Mouse (Mus musculus) forebrain, embryonic 13.5 days (tissue): Measurements from ENCODE around the gene Vwa8. TPM values are rescaled to one million over a fixed set of nuclear protein-coding genes. Genes with fewer than 3 reads are reported as not detected.
A peak's percentile ranks its signal among the peaks of the same experiment; 100 is the strongest.
"Not testable (repeated sequence)": the region's sequence is repeated elsewhere in the genome, so short reads cannot be mapped to it uniquely, and the experiment has no call there.

Experiments used
- ATAC-seq: fragments of 200-750 bp; cut with Nextera tagmentation; 2 replicates; pipeline ENCODE4 v1.8.0; 2017
- H3K27ac ChIP-seq: fragments of 300-500 bp; sonication (generic); 2 replicates; pipeline ENCODE4 v1.5.1; 2015; ENCODE audit warnings: inconsistent platforms, mild to moderate bottlenecking, moderate library complexity
- H3K27me3 ChIP-seq: fragments of 300-500 bp; sonication (generic); 2 replicates; pipeline ENCODE4 v1.6.1; 2015; ENCODE audit warnings: mild to moderate bottlenecking, inconsistent platforms
- H3K36me3 ChIP-seq: fragments of 300-500 bp; sonication (generic); 2 replicates; pipeline ENCODE4 v1.6.1; 2015; ENCODE audit warnings: mild to moderate bottlenecking, inconsistent platforms; ENCODE audit not compliant: poor library complexity, severe bottlenecking
- H3K4me1 ChIP-seq: fragments of 300-500 bp; sonication (generic); 2 replicates; pipeline ENCODE4 v1.6.1; 2015; ENCODE audit warnings: inconsistent platforms
- H3K4me2 ChIP-seq: fragments of 300-500 bp; sonication (generic); 2 replicates; pipeline ENCODE4 v1.6.1; 2015; ENCODE audit warnings: inconsistent platforms, mild to moderate bottlenecking, moderate library complexity
- H3K4me3 ChIP-seq: fragments of 300-500 bp; sonication (generic); 2 replicates; pipeline ENCODE4 v1.5.1; 2015; ENCODE audit warnings: mild to moderate bottlenecking, inconsistent platforms
- H3K9ac ChIP-seq: fragments of 300-500 bp; sonication (generic); 2 replicates; pipeline ENCODE4 v1.6.1; 2015; ENCODE audit warnings: mild to moderate bottlenecking, inconsistent platforms
- H3K9me3 ChIP-seq: fragments of 300-500 bp; sonication (generic); replicated peaks from 2 replicates; pipeline ENCODE4 v1.6.1; 2016; ENCODE audit warnings: inconsistent platforms
- whole genome bisulfite sequencing: fragments of 180-500 bp; shearing (Covaris S2); methylation state at CpG from one replicate; pipeline ENCODE4 v1.1.7; 2015; 5-methylcytosine and 5-hydroxymethylcytosine counted together
- polyA plus RNA-seq: library from polyadenylated mRNA; unstranded; fragments of >200 nt; fragmentation: Nextera tagmentation; extraction: Ambion mirVana; gene quantifications from 2 replicates; pipeline ENCODE4 v1.2.1, GENCODE M21; 2015

Gene Vwa8
- polyA plus RNA-seq, 1 experiment from 2014 or later: 5.2 TPM

DNA sequence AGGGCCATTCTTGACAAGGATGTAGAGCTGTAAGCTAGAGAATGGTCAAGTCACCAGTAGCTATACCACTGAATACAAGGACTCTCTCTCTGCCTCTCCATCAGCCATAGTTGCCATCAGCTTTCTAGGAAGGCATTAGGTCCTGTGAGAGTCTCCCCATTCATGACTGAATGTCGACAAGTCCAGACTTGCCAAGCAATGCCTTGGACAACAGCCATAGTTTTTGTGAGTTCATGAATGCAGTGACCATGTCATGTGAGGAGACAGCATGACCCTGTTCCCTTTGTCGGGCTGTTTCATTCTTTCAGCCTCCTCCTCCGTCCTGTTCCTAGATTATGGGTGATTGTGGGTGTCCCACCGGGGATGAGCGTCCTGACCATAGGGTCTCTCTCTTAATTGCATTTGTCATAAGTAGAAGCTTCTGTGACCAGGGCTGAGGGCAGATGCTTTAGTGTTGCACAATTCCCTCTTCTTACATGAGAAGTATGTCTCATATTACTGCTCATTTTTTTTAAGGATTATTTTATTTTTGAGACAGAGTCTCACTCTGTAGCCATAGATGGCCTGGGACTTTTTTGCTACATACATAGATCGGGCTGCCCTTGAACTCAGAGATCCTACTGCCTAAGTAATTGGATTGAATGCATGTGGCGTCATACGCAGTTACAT lies 37.8 kb downstream of the Vwa8 start:
- H3K4me1 ChIP-seq: peaks cover 8% of the 10 kb centered on the region; the same call in 1 of the 2 replicates
- no peaks in the 10 kb centered on the region for H3K27me3 ChIP-seq
- WGBS: 90% methylated on average over 8 of the region's 8 CpGs
- H3K36me3 ChIP-seq: no peaks in the 10 kb centered on the region
- no peak overlapping the region for H3K4me2 ChIP-seq
- H3K4me3 ChIP-seq: no peak overlapping the region
- no peaks in the 10 kb centered on the region for H3K9me3 ChIP-seq
- no peak; the same call in 1 of the 2 replicates for ATAC-seq
- peak overlapping the region; percentile 63; the same call in 1 of the 2 replicates for H3K27ac ChIP-seq
- H3K9ac ChIP-seq: no peak overlapping the region

- ATAC-seq, H3K4me3 ChIP-seq, H3K4me1 ChIP-seq, H3K27ac ChIP-seq, H3K27me3 ChIP-seq, H3K4me2 ChIP-seq, H3K9me3 ChIP-seq, H3K36me3 ChIP-seq, H3K9ac ChIP-seq: not testable (repeated sequence)
- 96% methylated on average over 18 of the region's 18 CpGs for WGBS
These were observed 38.6 kb downstream of the Vwa8 start for GRCm38 (mm10) chr14:78887494-78887893.

DNA sequence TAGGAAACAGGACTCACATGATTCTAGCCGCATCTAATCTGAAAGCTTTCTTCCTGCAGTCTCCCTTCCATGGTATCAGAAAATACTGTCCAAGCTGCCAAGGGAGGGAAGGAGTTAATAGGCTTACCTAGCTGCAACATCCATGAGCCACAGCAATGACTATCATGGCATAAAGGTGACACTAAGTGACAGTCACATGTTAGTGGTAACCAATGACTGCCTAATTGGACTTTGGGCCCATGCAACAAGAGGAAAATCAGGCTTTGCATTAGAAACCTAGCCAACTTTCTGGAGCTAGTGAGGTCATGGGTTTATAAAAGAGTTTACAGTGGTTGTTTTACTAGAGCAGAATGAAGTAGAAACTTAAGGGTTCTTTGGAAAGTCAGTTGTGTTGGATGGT lies 46.6 kb downstream of the Vwa8 start:
- Histone ChIP-seq H3K27me3 (no peaks in the 10 kb centered on the region), H3K4me2 (no peak overlapping the region), H3K36me3 (no peaks in the 10 kb centered on the region), H3K27ac (no peak overlapping the region), H3K9me3 (no peaks in the 10 kb centered on the region), H3K4me1 (no peaks in the 10 kb centered on the region), H3K4me3 (no peak overlapping the region), H3K9ac (no peak overlapping the region)
- WGBS: 86% methylated on average over 1 of the region's 1 CpGs
- ATAC-seq: no peak

GRCm38 (mm10) chr14:78896252-78896651 lies 47.4 kb downstream of the Vwa8 start:
- ATAC-seq: no peak
- Histone ChIP-seq H3K9ac (no peak overlapping the region), H3K9me3 (no peaks in the 10 kb centered on the region), H3K4me1 (no peaks in the 10 kb centered on the region), H3K4me3 (no peak overlapping the region), H3K36me3 (no peaks in the 10 kb centered on the region), H3K27ac (no peak overlapping the region), H3K4me2 (no peak overlapping the region), H3K27me3 (no peaks in the 10 kb centered on the region)
- 97% methylated on average over 5 of the region's 5 CpGs for WGBS

DNA sequence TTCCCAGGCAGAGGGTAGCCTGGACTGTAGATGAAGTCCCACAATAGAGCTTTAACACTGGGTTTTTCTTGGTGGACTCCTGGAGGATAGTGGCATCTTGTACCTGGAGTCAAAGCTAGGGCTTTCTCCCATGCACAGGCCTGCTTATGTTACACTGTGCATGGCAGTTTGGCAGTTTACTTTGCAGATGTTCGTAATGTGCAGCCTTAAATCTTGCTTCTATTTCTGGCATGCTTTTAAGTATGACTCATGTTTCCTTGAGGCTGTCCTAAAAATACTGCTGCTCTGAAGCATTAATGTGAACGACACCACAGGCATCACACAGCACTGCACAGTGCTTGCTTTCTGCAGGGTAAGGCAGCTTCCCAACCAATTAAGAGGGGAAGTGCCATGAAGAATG lies 51.9 kb downstream of the Vwa8 start:
- H3K9me3 ChIP-seq: 0 out of 2 replicates have a peak, but pooled peaks cover 3% of the 10 kb centered on the region
- H3K4me1 ChIP-seq: no peaks in the 10 kb centered on the region
- no peaks in the 10 kb centered on the region for H3K27me3 ChIP-seq
- H3K4me3 ChIP-seq: no peak overlapping the region
- ATAC-seq: peak; percentile 61; the same call in 1 of the 2 replicates
- WGBS: 78% methylated on average over 2 of the region's 2 CpGs
- H3K9ac ChIP-seq: no peak overlapping the region
- no peaks in the 10 kb centered on the region for H3K36me3 ChIP-seq
- no peak overlapping the region for H3K27ac ChIP-seq
- no peak overlapping the region for H3K4me2 ChIP-seq

GRCm38 (mm10) chr14:78908205-78908863 lies 59.5 kb downstream of the Vwa8 start:
- Histone ChIP-seq H3K4me3 (no peak overlapping the region), H3K27me3 (no peaks in the 10 kb centered on the region), H3K4me1 (no peaks in the 10 kb centered on the region), H3K9me3 (0 out of 2 replicates have a peak, but pooled peaks cover 3% of the 10 kb centered on the region), H3K27ac (no peak overlapping the region), H3K4me2 (no peak overlapping the region), H3K9ac (no peak overlapping the region), H3K36me3 (no peaks in the 10 kb centered on the region)
- no peak for ATAC-seq
- 93% methylated on average over 10 of the region's 10 CpGs for WGBS

DNA sequence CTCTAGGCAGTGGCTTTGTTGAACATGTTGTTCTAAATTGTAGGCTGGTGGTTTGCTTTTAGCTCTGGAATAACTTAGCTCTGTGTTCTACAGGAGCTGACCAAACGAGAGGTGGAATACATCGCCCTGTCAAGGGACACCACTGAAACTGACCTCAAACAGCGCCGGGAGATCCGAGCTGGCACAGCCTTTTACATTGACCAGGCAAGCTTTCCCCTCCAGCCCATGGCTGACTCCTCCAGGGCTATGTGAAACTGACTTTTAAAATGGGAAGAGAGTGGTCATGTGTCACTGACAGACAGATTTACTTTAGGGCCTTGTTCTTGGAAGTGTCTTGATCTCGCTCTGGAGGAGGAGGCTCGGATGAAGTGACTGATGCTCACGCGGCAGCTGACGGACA lies 63.2 kb downstream of the Vwa8 start:
- no peaks in the 10 kb centered on the region for H3K9me3 ChIP-seq
- no peak for ATAC-seq
- 89% methylated on average over 10 of the region's 10 CpGs for WGBS
- no peak overlapping the region for H3K27ac ChIP-seq
- no peaks in the 10 kb centered on the region for H3K27me3 ChIP-seq
- no peak overlapping the region for H3K4me3 ChIP-seq
- H3K4me1 ChIP-seq: no peaks in the 10 kb centered on the region
- H3K4me2 ChIP-seq: no peak overlapping the region
- H3K9ac ChIP-seq: no peak overlapping the region
- no peaks in the 10 kb centered on the region for H3K36me3 ChIP-seq

GRCm38 (mm10) chr14:78914180-78914579 lies 65.3 kb downstream of the Vwa8 start:
- Histone ChIP-seq H3K4me3 (no peak overlapping the region), H3K27me3 (no peaks in the 10 kb centered on the region), H3K36me3 (no peaks in the 10 kb centered on the region), H3K4me1 (no peaks in the 10 kb centered on the region), H3K27ac (no peak overlapping the region), H3K4me2 (no peak overlapping the region), H3K9me3 (no peaks in the 10 kb centered on the region), H3K9ac (no peak overlapping the region)
- no peak for ATAC-seq
- WGBS: 89% methylated on average over 8 of the region's 8 CpGs

GRCm38 (mm10) chr14:78916691-78917090 lies 67.8 kb downstream of the Vwa8 start:
- no peak overlapping the region for H3K4me3 ChIP-seq
- H3K9me3 ChIP-seq: no peaks in the 10 kb centered on the region
- ATAC-seq: no peak
- no peak overlapping the region for H3K27ac ChIP-seq
- H3K4me1 ChIP-seq: no peaks in the 10 kb centered on the region
- H3K27me3 ChIP-seq: no peaks in the 10 kb centered on the region
- no peak overlapping the region for H3K9ac ChIP-seq
- H3K36me3 ChIP-seq: no peaks in the 10 kb centered on the region
- no peak overlapping the region for H3K4me2 ChIP-seq
- 92% methylated on average over 2 of the region's 2 CpGs for WGBS

DNA sequence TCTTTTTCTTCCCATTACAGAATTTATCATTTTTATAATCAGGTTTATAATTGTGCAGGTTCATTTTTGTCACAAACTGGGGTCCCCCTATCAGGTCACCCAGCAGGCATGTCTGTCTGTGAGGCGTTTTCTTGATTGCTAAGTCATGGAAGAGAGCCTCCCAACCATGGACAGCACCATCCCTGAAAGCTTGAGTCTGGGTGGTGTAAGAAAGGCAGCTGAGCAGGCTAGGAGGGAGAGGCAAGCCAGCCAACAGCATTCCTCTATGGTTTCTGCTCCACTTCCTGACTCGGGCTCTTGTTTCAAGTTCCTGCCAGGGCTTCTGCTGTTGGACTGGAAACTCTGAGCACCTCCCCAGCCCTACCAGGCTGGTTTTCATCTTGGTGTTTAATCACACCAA lies 72.4 kb downstream of the Vwa8 start:
- Histone ChIP-seq H3K4me2 (no peak overlapping the region), H3K4me3 (no peak overlapping the region), H3K9me3 (no peaks in the 10 kb centered on the region), H3K27me3 (no peaks in the 10 kb centered on the region), H3K27ac (no peak overlapping the region), H3K36me3 (no peaks in the 10 kb centered on the region), H3K9ac (no peak overlapping the region), H3K4me1 (no peaks in the 10 kb centered on the region)
- WGBS: 77% methylated on average over 2 of the region's 2 CpGs
- no peak for ATAC-seq

DNA sequence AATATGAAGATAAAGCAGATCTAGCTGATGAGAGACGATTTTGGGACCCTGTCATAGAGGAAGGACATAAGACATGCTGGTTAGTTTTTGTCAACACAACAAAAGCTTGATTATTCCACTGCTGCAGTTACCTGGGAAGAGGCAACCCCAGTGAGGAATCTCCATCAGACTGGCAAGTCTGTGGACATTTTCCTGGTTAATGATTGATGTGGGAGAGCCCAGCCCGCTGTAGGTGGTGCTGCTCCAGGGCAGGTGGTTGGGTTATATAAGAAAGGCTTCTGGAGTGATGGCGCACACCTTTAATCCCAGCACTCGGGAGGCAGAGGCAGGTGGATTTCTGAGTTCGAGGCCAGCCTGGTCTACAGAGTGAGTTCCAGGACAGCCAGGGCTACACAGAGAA lies 74.8 kb downstream of the Vwa8 start:
- no peaks in the 10 kb centered on the region for H3K4me1 ChIP-seq

GRCm38 (mm10) chr14:78924755-78925537 lies 76.1 kb downstream of the Vwa8 start:
- WGBS: 79% methylated on average over 21 of the region's 21 CpGs
- Histone ChIP-seq H3K9ac (no peak overlapping the region), H3K4me1 (no peaks in the 10 kb centered on the region), H3K27ac (no peak overlapping the region), H3K9me3 (no peaks in the 10 kb centered on the region), H3K4me2 (no peak overlapping the region), H3K36me3 (no peaks in the 10 kb centered on the region), H3K4me3 (no peak overlapping the region), H3K27me3 (no peaks in the 10 kb centered on the region)
- no peak for ATAC-seq

More for the DNA sequence above, 74.8 kb downstream of the Vwa8 start:
- Histone ChIP-seq H3K27me3 (no peaks in the 10 kb centered on the region), H3K9ac (no peak overlapping the region), H3K27ac (no peak overlapping the region), H3K4me3 (no peak overlapping the region), H3K36me3 (no peaks in the 10 kb centered on the region), H3K9me3 (no peaks in the 10 kb centered on the region), H3K4me2 (no peak overlapping the region)
- WGBS: 92% methylated on average over 5 of the region's 5 CpGs
- no peak for ATAC-seq
